Mouse (Mus musculus) embryonic fibroblast, embryonic 13.5 days (primary cell): ENCODE results near the gene Moap1.

Experiments used
- CTCF ChIP-seq: IDR thresholded peaks from 2 replicates; pipeline ENCODE4 v1.5.1; 2011; ENCODE audit warnings: mild to moderate bottlenecking, control low read depth, low read length, moderate library complexity, borderline replicate concordance; ENCODE audit not compliant: insufficient read depth
- POLR2A ChIP-seq: IDR thresholded peaks from 2 replicates; pipeline ENCODE4 v1.6.1; 2011; ENCODE audit warnings: low read depth, mild to moderate bottlenecking, control low read depth, low read length, moderate library complexity

- TF ChIP-seq POLR2A: no peak
- TF ChIP-seq CTCF: no peak
These were observed 12.8 kb upstream of the Moap1 start for GRCm38 (mm10) chr12:102756304-102756703.
